Mouse (Mus musculus): ENCODE measurements around the gene Tmem144. TPM values are rescaled to one million over a fixed set of nuclear protein-coding genes. Genes with fewer than 3 reads are reported as not detected.

Gene Tmem144
- polyA plus RNA-seq, 1 experiment from 2014 or later = 2.1 TPM

DNA sequence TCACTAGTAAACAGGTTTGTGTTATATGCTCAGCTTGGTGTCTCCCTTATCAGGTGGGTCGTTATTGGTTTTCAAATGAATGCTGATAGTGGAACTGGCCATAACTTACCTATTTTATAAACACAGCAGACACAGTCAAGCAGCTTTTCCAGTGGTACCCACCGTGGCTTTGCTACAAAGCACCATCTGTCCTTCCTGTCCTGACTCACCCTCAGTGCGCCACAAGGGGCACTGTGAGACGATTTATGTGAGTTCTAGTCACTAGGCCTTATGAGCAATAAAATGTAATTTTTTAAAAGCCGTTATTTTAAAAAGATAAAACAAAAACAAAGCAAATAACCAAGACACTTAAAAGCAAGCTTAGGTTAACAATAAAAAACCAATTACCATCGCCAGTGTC lies 13.8 kb downstream of the Tmem144 start:
- H3K27me3 ChIP-seq = no peaks in the 10 kb centered on the region
- peaks cover 11% of the 10 kb centered on the region; the same call in 1 of the 2 replicates for H3K4me1 ChIP-seq (replicated peaks)
- no peak overlapping the region for H3K9ac ChIP-seq
- no peak overlapping the region for H3K4me3 ChIP-seq (replicated peaks)
- WGBS (ENCODE audit: insufficient replicate concordance) = 44% methylated on average over 6 of the region's 6 CpGs
- H3K36me3 ChIP-seq (replicated peaks) = no peaks in the 10 kb centered on the region
- no peak overlapping the region for H3K27ac ChIP-seq (replicated peaks)
- ATAC-seq (ENCODE audit: insufficient read depth) = no peak
- H3K9me3 ChIP-seq (replicated peaks) = no peaks in the 10 kb centered on the region
- no peak overlapping the region for H3K4me2 ChIP-seq

DNA sequence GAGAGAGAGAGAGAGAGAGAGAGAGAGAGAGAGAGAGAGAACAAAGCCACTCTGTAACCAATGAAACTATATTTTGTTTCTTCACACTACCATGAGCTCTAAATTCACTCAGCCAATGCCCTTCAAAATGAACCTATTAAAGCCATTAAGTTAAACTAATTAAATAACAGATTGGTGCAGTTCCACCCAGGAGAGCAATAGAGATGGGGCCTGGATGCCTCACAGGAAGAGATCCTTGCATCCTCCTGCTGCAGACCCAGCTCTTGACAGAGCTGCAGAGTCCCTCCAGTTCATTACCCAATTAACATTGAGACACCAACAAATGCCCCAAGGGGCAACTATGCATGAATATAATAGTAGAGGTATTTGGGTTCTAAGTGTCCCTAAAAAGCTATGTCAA lies 23.3 kb downstream of the Tmem144 start:
- no peak overlapping the region for H3K9ac ChIP-seq
- no peak overlapping the region for H3K4me3 ChIP-seq (replicated peaks)
- no peaks in the 10 kb centered on the region for H3K27me3 ChIP-seq
- no peak for ATAC-seq (ENCODE audit: insufficient read depth)
- H3K36me3 ChIP-seq (replicated peaks) = 0 out of 2 replicates have a peak, but pooled peaks cover 3% of the 10 kb centered on the region
- no peaks in the 10 kb centered on the region for H3K4me1 ChIP-seq (replicated peaks)
- H3K9me3 ChIP-seq (replicated peaks) = no peaks in the 10 kb centered on the region
- H3K27ac ChIP-seq (replicated peaks) = no peak overlapping the region
- no peak overlapping the region for H3K4me2 ChIP-seq

DNA sequence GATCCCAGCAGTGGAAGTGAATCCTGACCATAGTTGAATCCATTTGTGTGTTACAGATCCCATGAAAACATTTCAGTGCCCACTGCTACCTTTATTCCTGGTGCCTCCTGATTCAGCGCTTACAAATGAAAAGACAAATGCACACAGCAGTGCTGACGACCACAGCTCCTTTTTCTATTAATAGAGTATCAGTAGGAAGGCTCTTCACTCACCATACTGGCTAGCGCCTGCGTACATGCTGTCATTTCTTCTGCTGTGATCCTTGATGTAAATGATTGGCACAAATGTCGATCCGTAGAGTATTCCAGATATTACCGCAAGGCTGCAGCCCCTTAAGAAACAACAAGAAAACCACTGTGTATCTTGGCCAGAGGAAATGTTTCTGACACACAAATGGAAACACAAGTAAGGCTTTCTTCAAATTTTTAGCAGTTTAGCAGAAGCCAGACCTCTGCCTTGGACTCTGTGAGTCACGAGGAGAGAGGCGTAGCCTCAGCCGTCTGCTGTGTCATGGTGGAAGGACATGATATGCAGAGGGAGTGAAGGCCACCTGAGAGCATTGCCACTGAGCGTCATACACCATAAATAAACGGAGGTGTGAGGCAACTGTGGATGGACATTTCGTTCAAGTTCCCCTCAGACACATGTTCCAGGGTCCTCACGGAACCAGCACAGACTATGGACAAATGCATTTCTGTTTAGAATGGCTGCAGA lies 27.3 kb downstream of the Tmem144 start:
- no peak for ATAC-seq (ENCODE audit: insufficient read depth)
- 74% methylated on average over 14 of the region's 14 CpGs for WGBS (ENCODE audit: insufficient replicate concordance)
- no peak overlapping the region for H3K9ac ChIP-seq
- no peak overlapping the region for H3K4me3 ChIP-seq (replicated peaks)
- no peaks in the 10 kb centered on the region for H3K4me1 ChIP-seq (replicated peaks)
- 0 out of 2 replicates have a peak, but pooled peaks cover 3% of the 10 kb centered on the region for H3K36me3 ChIP-seq (replicated peaks)
- H3K9me3 ChIP-seq (replicated peaks) = no peaks in the 10 kb centered on the region
- H3K27ac ChIP-seq (replicated peaks) = no peak overlapping the region
- no peaks in the 10 kb centered on the region for H3K27me3 ChIP-seq
- H3K4me2 ChIP-seq = no peak overlapping the region

DNA sequence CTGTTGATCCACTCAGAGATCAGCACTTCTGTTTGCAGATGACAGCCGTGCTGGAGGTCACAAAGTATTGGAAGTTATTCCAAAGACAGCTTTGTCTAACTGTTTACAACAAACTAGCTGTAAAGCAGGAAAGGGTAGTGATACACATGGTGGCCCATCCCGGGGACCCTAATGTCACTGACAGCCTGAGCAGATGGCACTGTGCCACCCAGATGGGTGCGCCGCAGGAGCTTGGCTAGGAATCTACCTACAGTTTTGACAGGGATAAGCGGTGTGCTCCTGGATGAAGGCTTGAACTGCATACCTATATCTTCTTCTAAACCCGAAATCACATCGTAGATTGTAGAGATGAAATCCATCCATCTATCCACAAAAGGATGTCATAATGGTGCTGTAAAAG lies 29.4 kb downstream of the Tmem144 start:
- Histone ChIP-seq H3K9ac (no peak overlapping the region), H3K4me1 (replicated peaks) (no peaks in the 10 kb centered on the region), H3K27ac (replicated peaks) (no peak overlapping the region), H3K27me3 (no peaks in the 10 kb centered on the region), H3K36me3 (replicated peaks) (0 out of 2 replicates have a peak, but pooled peaks cover 3% of the 10 kb centered on the region), H3K4me3 (replicated peaks) (no peak overlapping the region), H3K9me3 (replicated peaks) (no peaks in the 10 kb centered on the region), H3K4me2 (no peak overlapping the region)
- ATAC-seq (ENCODE audit: insufficient read depth) = no peak
- 73% methylated on average over 7 of the region's 7 CpGs for WGBS (ENCODE audit: insufficient replicate concordance)

DNA sequence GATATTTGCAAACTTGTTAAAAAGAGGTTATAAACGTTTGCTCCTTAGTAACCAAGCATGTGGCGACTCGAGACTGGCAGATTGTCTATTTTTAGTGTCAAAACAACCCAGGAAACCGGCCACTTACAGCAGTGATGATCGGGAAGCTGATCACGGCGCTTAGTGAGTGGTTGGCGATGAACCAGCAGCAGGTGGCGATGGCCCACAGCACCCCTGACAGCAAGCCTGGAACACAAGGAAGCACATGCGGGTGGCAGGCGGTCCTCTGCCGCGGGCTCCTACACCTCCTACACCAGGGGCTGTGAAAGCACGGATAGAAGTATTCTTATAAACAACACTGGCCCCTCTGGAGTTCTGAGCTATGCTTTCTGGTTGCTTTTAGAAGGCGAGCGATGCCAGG lies 31.4 kb downstream of the Tmem144 start:
- Histone ChIP-seq H3K9ac (no peak overlapping the region), H3K27me3 (no peaks in the 10 kb centered on the region), H3K36me3 (replicated peaks) (0 out of 2 replicates have a peak, but pooled peaks cover 3% of the 10 kb centered on the region), H3K27ac (replicated peaks) (no peak overlapping the region), H3K4me1 (replicated peaks) (no peaks in the 10 kb centered on the region), H3K9me3 (replicated peaks) (no peaks in the 10 kb centered on the region), H3K4me3 (replicated peaks) (no peak overlapping the region), H3K4me2 (no peak overlapping the region)
- no peak for ATAC-seq (ENCODE audit: insufficient read depth)
- 68% methylated on average over 16 of the region's 16 CpGs for WGBS (ENCODE audit: insufficient replicate concordance)

DNA sequence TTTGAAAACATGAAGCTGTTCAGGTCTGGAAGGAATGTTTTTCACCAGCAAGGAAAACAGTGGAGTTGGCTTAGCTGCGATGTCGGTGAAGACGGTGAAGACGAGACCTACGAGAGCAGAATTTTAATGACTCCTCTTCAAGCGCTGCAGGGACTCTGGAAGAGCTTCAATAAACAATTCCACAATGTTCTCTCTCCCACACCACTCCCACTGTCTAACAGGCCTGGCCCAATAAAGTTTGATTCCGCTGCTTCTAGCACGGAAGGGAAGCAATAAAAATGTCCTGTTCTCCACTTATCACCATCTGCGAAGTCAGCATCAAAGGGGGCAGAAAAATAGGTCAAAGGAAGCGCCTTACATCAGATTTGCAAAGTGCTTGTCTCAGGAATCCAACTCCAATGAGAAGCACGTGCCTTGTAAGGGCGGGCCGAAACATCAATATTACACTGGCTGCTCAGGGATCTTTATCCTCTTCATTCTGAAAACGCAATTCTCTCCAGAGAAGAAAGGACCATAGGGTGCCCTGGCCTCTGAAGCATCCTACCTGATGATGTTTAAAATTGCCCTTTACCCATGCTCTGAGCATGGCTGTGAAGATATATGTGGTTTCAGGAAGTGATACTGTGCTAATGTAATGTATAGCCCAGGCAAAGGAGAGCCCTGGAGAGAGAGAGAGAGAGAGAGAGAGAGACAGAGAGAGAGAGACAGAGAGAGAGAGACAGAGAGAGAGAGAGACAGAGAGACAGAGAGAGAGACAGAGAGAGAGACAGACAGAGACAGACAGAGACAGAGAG lies 34.2 kb downstream of the Tmem144 start:
- Histone ChIP-seq H3K36me3 (replicated peaks) (no peaks in the 10 kb centered on the region), H3K9me3 (replicated peaks) (no peaks in the 10 kb centered on the region), H3K27ac (replicated peaks) (no peak overlapping the region), H3K4me3 (replicated peaks) (no peak overlapping the region), H3K27me3 (no peaks in the 10 kb centered on the region), H3K4me1 (replicated peaks) (no peaks in the 10 kb centered on the region), H3K9ac (no peak overlapping the region), H3K4me2 (no peak overlapping the region)
- no peak for ATAC-seq (ENCODE audit: insufficient read depth)
- 61% methylated on average over 14 of the region's 14 CpGs for WGBS (ENCODE audit: insufficient replicate concordance)

DNA sequence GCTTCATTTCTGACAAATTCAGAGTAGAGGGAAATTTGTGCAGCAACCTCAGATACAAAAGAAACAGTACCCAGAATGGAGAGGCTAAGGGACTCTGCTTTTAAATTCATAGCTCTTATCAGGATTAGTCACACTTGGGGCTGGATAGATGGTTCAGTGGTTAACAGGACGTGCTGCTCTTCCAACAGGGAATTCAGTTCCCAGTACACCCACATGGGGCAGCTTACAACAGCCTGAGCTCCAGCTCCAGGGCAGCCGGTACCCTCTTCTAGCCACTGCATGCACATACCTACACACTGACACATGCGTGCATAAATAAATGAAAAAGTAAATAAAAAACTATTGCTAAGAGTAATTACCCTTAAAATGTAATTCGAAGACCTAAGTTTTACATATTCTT lies 36.3 kb downstream of the Tmem144 start:
- Histone ChIP-seq H3K4me1 (replicated peaks) (no peaks in the 10 kb centered on the region), H3K27me3 (no peaks in the 10 kb centered on the region), H3K4me3 (replicated peaks) (no peak overlapping the region), H3K4me2 (no peak overlapping the region), H3K36me3 (replicated peaks) (no peaks in the 10 kb centered on the region), H3K9me3 (replicated peaks) (no peaks in the 10 kb centered on the region), H3K9ac (no peak overlapping the region), H3K27ac (replicated peaks) (no peak overlapping the region)
- ATAC-seq (ENCODE audit: insufficient read depth) = no peak
- WGBS (ENCODE audit: insufficient replicate concordance) = 67% methylated on average over 4 of the region's 4 CpGs

DNA sequence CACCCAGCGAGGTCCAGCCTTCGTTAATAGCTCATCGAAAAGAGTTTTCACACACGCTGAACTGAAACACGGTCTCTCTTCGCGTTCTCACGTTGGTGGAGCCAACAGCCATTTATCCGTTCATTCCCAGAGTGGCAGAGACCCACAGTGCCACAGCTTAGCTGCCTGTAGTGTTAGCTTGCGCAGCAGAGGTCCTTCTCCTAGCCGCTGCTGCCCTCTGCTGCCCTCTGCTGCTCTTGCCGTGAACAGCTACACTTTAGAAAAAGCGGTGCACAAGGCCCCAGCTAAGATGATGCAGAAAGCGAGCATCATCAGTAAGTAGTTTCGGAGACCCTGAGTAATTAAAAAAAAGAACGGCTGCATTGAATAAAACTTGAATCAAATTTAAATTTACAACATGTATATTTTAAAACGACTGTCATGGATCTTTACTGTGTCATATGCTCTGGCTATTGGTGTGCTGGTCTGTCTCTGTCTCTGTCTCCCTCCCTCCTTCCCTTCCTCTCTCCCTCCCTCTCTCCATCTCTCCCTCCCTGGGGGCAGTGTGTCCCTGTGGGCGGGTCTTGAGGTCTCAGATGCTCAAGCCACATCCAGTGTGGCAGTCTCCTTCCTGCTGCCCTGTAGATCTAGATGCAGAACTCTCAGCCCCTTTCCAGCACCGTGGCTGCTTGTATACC lies 38.6 kb downstream of the Tmem144 start:
- H3K4me1 ChIP-seq (replicated peaks) = no peaks in the 10 kb centered on the region
- H3K27me3 ChIP-seq = no peaks in the 10 kb centered on the region
- H3K9ac ChIP-seq = no peak overlapping the region
- no peak overlapping the region for H3K27ac ChIP-seq (replicated peaks)
- no peaks in the 10 kb centered on the region for H3K36me3 ChIP-seq (replicated peaks)
- no peak overlapping the region for H3K4me2 ChIP-seq
- 30% methylated on average over 19 of the region's 19 CpGs for WGBS (ENCODE audit: insufficient replicate concordance)
- no peaks in the 10 kb centered on the region for H3K9me3 ChIP-seq (replicated peaks)
- ATAC-seq (ENCODE audit: insufficient read depth) = no peak; the same call in 1 of the 2 replicates
- no peak overlapping the region for H3K4me3 ChIP-seq (replicated peaks)

DNA sequence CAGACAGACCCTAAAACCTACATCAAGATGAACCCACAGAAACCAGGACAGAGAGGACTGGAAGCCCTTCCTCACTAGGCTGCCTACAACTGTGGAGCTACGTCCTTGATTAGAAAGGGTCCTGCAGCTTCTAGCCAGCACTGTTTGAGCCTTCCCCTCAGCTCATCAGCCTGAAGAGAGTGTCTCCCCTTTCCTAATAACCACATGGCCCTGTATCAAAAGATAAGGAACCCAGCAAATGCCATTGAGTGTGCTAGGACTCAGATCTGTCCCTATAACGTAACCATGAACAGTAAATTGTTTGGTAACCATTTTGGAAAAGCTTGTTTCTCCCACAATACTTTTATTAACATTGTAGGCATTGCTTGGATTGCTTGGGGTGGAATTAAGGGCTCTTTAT lies 40.5 kb downstream of the Tmem144 start:
- ATAC-seq (ENCODE audit: insufficient read depth) = no peak
- Histone ChIP-seq H3K9ac (no peak overlapping the region), H3K4me2 (no peak overlapping the region), H3K4me1 (replicated peaks) (no peaks in the 10 kb centered on the region), H3K27ac (replicated peaks) (no peak overlapping the region), H3K4me3 (replicated peaks) (no peak overlapping the region), H3K36me3 (replicated peaks) (no peaks in the 10 kb centered on the region), H3K9me3 (replicated peaks) (no peaks in the 10 kb centered on the region), H3K27me3 (no peaks in the 10 kb centered on the region)
- 16% methylated on average over 2 of the region's 2 CpGs for WGBS (ENCODE audit: insufficient replicate concordance)

DNA sequence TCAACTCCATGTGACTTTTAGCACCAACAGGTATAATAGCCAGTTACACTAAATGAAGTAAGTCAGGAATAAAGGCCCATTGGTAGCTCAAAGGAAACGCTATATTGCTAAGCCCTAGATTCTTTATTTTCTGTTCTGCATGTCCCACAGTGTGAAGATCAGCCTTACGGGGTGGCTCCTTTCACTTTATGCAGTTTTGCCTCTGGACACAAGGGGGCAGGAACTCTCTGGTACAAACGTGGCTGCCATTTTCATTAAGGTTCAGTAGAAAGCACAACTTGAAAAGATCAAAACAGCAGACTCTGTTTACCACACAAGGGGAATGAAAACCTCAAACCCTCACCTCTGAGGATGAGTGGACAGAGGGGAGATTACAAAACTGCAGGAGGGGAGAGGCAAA lies 40.9 kb downstream of the Tmem144 start:
- H3K27me3 ChIP-seq = no peaks in the 10 kb centered on the region
- no peak overlapping the region for H3K9ac ChIP-seq
- H3K4me3 ChIP-seq (replicated peaks) = no peak overlapping the region
- no peaks in the 10 kb centered on the region for H3K9me3 ChIP-seq (replicated peaks)
- no peaks in the 10 kb centered on the region for H3K4me1 ChIP-seq (replicated peaks)
- no peak for ATAC-seq (ENCODE audit: insufficient read depth)
- no peak overlapping the region for H3K4me2 ChIP-seq
- 45% methylated on average over 3 of the region's 3 CpGs for WGBS (ENCODE audit: insufficient replicate concordance)
- H3K27ac ChIP-seq (replicated peaks) = no peak overlapping the region
- H3K36me3 ChIP-seq (replicated peaks) = no peaks in the 10 kb centered on the region

DNA sequence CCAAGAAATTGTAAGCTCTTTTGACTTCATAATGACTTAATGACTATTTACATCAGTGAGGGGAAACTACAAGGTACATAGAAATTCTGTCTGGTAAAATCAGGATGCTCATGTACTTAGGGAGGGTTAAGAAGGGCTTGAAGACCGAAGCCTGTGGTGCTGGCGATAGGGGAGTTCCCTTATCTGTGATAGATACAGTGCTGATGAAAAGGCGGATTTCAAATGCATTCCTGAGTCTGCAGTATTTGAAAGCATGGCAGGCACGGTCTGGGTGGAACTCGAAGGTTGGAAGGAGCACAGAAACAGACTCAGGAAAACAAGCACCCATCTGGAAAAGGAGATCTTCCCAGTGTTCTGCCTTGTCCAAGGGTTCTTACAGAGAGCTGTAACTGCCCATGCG lies 42.0 kb downstream of the Tmem144 start:
- no peak for ATAC-seq (ENCODE audit: insufficient read depth)
- Histone ChIP-seq H3K27ac (replicated peaks) (no peak overlapping the region), H3K36me3 (replicated peaks) (no peaks in the 10 kb centered on the region), H3K9me3 (replicated peaks) (no peaks in the 10 kb centered on the region), H3K4me2 (no peak overlapping the region), H3K4me3 (replicated peaks) (no peak overlapping the region), H3K4me1 (replicated peaks) (no peaks in the 10 kb centered on the region), H3K27me3 (no peaks in the 10 kb centered on the region), H3K9ac (no peak overlapping the region)
- 48% methylated on average over 6 of the region's 6 CpGs for WGBS (ENCODE audit: insufficient replicate concordance)
